Mouse (Mus musculus) olfactory bulb, adult 2 months (tissue): Measurements from ENCODE around the gene Rufy3.

Source experiments
- CTCF ChIP-seq: fragments of 200-500 bp; IDR thresholded peaks from 2 replicates; pipeline ENCODE4 v1.5.1; 2012; ENCODE audit warnings: low read depth, mild to moderate bottlenecking, low read length, moderate library complexity; ENCODE audit not compliant: insufficient read depth
- POLR2A ChIP-seq: fragments of 200-500 bp; IDR thresholded peaks from 2 replicates; pipeline ENCODE4 v1.6.1; 2012; ENCODE audit warnings: mild to moderate bottlenecking, low read depth, low read length, moderate library complexity; ENCODE audit not compliant: insufficient read depth

DNA sequence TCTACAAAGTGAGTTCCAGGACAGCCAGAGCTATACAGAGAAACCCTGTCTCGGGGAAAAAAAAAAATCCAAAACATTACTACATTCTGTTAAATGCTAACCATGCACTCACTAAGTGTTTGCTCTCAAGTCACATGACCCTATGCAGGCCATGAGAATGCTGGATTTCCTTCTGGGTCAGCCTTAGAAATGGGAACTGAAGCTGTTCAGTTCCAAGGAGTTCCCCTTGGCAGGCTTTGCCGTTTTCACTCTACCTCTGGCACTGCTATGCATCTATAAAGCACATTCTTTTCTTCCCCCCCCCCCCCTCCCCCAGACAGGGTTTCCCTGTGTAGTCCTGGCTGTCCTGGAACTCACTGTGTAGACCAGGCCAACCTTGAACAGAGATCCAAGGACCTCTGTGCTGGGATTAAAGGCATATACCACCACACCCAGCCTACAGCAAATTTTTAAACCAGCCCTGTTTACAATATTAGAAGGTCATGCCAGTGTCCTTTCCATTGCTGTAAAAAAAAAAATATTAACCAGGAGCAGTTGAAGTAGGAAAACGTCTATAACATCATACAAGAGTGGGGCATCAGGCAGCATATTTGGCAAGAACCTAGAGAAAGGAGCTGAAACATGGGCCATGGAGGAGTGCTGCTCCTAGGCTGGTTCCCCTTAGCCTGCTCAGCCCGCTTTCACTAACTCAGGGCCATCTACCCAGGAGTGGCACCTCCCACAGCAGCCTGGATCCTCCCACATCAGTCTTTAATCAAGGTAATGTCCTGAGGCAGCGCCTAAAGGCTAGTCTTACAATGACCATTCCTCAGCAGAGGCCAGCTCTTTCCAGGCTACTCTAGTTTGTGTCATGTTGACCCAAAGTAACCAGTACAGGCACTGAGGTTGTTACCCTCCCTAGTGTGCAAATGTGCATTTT, 31.0 kb downstream of the Rufy3 start:
- no peak for TF ChIP-seq CTCF
- no peak for TF ChIP-seq POLR2A
